In the genomic region with DNA sequence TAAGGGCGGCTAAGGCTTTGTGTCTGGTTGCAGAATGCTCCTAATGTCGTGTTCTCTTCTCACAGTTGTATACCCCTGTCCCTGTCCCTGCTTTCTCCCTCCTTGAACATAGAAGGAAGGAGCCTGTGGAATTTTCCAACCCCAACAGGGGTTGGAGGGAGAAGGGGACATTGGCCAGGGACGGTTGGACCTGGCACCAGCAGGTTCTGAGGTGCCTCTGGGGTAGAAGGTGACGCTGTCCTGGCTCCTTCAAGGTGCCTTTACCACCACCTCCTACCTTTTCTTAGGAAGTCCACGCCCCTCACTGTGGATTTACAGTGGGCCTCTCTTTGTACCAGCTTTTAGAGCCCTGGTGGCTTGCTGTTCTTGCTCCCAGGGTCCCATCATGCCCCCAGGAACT, we compare ENCODE assay signal across 18 mouse cellular contexts. TPM values are rescaled to one million over a fixed set of nuclear protein-coding genes. Genes with fewer than 3 reads are reported as not detected.
DNase-seq lines count a peak whose midpoint lies in the region; ATAC-seq lines count a peak whose summit lies in the region.
"Had no signal": no experiment of that assay in that cellular context is flagged by ENCODE, and none has a peak within 500 bp of the region (broad histone marks: within the 10 kb centered on the region; RNA-seq: fewer than 3 reads in every experiment).

No protein-coding gene starts in this region.

- WGBS in heart, embryonic 14.5 days = 56% methylated on average over 5 of the region's 5 CpGs
- WGBS in midbrain, embryonic 12.5 days = 67% methylated on average over 5 of the region's 5 CpGs
- WGBS in midbrain, embryonic 16.5 days = 69% methylated on average over 5 of the region's 5 CpGs
- 64% methylated on average over 5 of the region's 5 CpGs for WGBS in kidney, embryonic 16.5 days

- peaks cover 23% of the 10 kb centered on the region; the same call in 1 of the 2 replicates for H3K27me3 ChIP-seq in heart, embryonic 14.5 days (ENCODE audit: control insufficient read depth, insufficient read depth, low read length)
- peaks cover 69% of the 10 kb centered on the region for H3K27me3 ChIP-seq in midbrain, embryonic 12.5 days
- H3K27me3 ChIP-seq in midbrain, embryonic 16.5 days (ENCODE audit: control insufficient read depth, insufficient read depth, low read depth, low read length) = peaks cover 19% of the 10 kb centered on the region
- H3K27me3 ChIP-seq in kidney, embryonic 16.5 days (ENCODE audit: insufficient read depth, low read length) = peaks cover 10% of the 10 kb centered on the region

- H3K9me3 ChIP-seq in heart, embryonic 14.5 days (ENCODE audit: control insufficient read depth, low read length) = no peaks in the 10 kb centered on the region
- no peaks in the 10 kb centered on the region for H3K9me3 ChIP-seq in midbrain, embryonic 12.5 days
- no peaks in the 10 kb centered on the region for H3K9me3 ChIP-seq in midbrain, embryonic 16.5 days (replicated peaks; ENCODE audit: control insufficient read depth, low read length, poor library complexity, severe bottlenecking)
- H3K9me3 ChIP-seq in kidney, embryonic 16.5 days (ENCODE audit: low read length) = no peaks in the 10 kb centered on the region
- H3K9me3 ChIP-seq: hindbrain, embryonic 15.5 days had no signal

- peak overlapping the region; percentile 99 for H3K4me2 ChIP-seq in heart, embryonic 14.5 days (ENCODE audit: low read length)
- H3K4me2 ChIP-seq in midbrain, embryonic 12.5 days (replicated peaks) = no peak overlapping the region
- no peak overlapping the region for H3K4me2 ChIP-seq in midbrain, embryonic 16.5 days (ENCODE audit: low read length)
- H3K4me2 ChIP-seq in kidney, embryonic 16.5 days (replicated peaks; ENCODE audit: low read depth, low read length) = no peak overlapping the region

- peak overlapping the region; percentile 77 for H3K9ac ChIP-seq in heart, embryonic 14.5 days (ENCODE audit: low read length)
- 0 out of 2 replicates have a peak overlapping the region, but pooled peaks have one; percentile 11 for H3K9ac ChIP-seq in midbrain, embryonic 12.5 days (replicated peaks)
- H3K9ac ChIP-seq in midbrain, embryonic 16.5 days (ENCODE audit: low read depth, low read length) = no peak overlapping the region
- 0 out of 2 replicates have a peak overlapping the region, but pooled peaks have one; percentile 11 for H3K9ac ChIP-seq in kidney, embryonic 16.5 days (replicated peaks; ENCODE audit: low read length)
- H3K9ac ChIP-seq: hindbrain, embryonic 15.5 days had no signal

- ATAC-seq in heart, embryonic 14.5 days (ENCODE audit: insufficient number of reproducible peaks, insufficient read depth, low FRiP score, low read depth) = no peak
- no peak for ATAC-seq in midbrain, embryonic 12.5 days (ENCODE audit: low FRiP score, low read depth)
- ATAC-seq in midbrain, embryonic 16.5 days = no peak
- ATAC-seq in kidney, embryonic 16.5 days (ENCODE audit: low FRiP score, low TSS enrichment) = no peak

- DNase-seq in heart, postnatal 14 days = no peak
- no peak for DNase-seq in layer of hippocampus, adult 11-12 months (ENCODE audit: low spot score)
- no peak for DNase-seq in thymus, postnatal 4 days
- DNase-seq: cerebellum, adult 9-10 months; embryo, embryonic 11 days; right cerebral cortex, postnatal 25 days; thymus, postnatal 14 days had no signal

- peaks cover 20 to 27% of the 10 kb centered on the region in 2 experiments for H3K4me1 ChIP-seq in heart, embryonic 14.5 days (ENCODE audit: control insufficient read depth in 2 of 2, insufficient read depth in 2 of 2, low read length in 2 of 2)
- H3K4me1 ChIP-seq in midbrain, embryonic 12.5 days = peaks cover 21% of the 10 kb centered on the region
- peaks cover 4% of the 10 kb centered on the region; the same call in 1 of the 2 replicates for H3K4me1 ChIP-seq in midbrain, embryonic 16.5 days (ENCODE audit: control insufficient read depth, insufficient read depth, low read length)
- H3K4me1 ChIP-seq in kidney, embryonic 16.5 days (ENCODE audit: insufficient read depth, low read length) = peaks cover 31% of the 10 kb centered on the region

- intact Hi-C loops in heart, postnatal 14 days (cut with DNase I) = loop anchor here (10.0 kb wide), 1 partner anchor 277 kb away; a partner anchor contains a TSS

- peak overlapping the region in 1 of 2 experiments; percentile 59; a peak in 2 of 4 replicates for H3K27ac ChIP-seq in heart, embryonic 14.5 days (replicated peaks in 1 of 2; ENCODE audit: control insufficient read depth in 1 of 2, insufficient read depth in 1 of 2, low read depth in 2 of 2, low read length in 2 of 2)
- H3K27ac ChIP-seq in midbrain, embryonic 12.5 days (replicated peaks) = no peak overlapping the region
- H3K27ac ChIP-seq in midbrain, embryonic 16.5 days (ENCODE audit: low read length) = no peak overlapping the region
- H3K27ac ChIP-seq in kidney, embryonic 16.5 days (ENCODE audit: low read length) = peak overlapping the region; percentile 54; the same call in 1 of the 2 replicates
- H3K27ac ChIP-seq: hindbrain, embryonic 15.5 days had no signal

- peaks cover 8% of the 10 kb centered on the region for H3K36me3 ChIP-seq in heart, embryonic 14.5 days (ENCODE audit: control insufficient read depth, insufficient read depth, low read length)
- H3K36me3 ChIP-seq in midbrain, embryonic 12.5 days = no peaks in the 10 kb centered on the region
- H3K36me3 ChIP-seq in midbrain, embryonic 16.5 days (ENCODE audit: control insufficient read depth, insufficient read depth, low read length) = no peaks in the 10 kb centered on the region
- no peaks in the 10 kb centered on the region; the same call in 1 of the 2 replicates for H3K36me3 ChIP-seq in kidney, embryonic 16.5 days (ENCODE audit: insufficient read depth, low read length)
- H3K36me3 ChIP-seq: hindbrain, embryonic 15.5 days had no signal

- no peak overlapping the region for H3K4me3 ChIP-seq in heart, embryonic 14.5 days (ENCODE audit: control insufficient read depth in 1 of 2, insufficient read depth in 1 of 2, low read depth in 1 of 2, low read length in 2 of 2)
- H3K4me3 ChIP-seq in midbrain, embryonic 12.5 days = no peak overlapping the region
- H3K4me3 ChIP-seq in midbrain, embryonic 16.5 days (ENCODE audit: low read depth, low read length) = no peak overlapping the region
- H3K4me3 ChIP-seq in kidney, embryonic 16.5 days (ENCODE audit: low read length) = no peak overlapping the region
- H3K4me3 ChIP-seq: hindbrain, embryonic 15.5 days; myocyte had no signal

RNA-seq across cellular contexts. Expression of a gene that starts 2.2 kb away (rescaled TPM):
- polyA plus RNA-seq in heart, embryonic 14.5 days (2014; fragmentation: Nextera tagmentation; extraction: Ambion mirVana) = 6.6 and 7.3 TPM in 2 replicates
- 10 to 100 TPM; 14.4 to 21.8 TPM for total RNA-seq in heart, postnatal 14 days (2021)
- polyA plus RNA-seq in midbrain, embryonic 12.5 days (2016; fragmentation: Nextera tagmentation; extraction: Ambion mirVana) = 5.0 and 5.6 TPM in 2 replicates
- polyA plus RNA-seq in midbrain, embryonic 16.5 days (2015; fragmentation: Nextera tagmentation; extraction: Ambion mirVana) = 5.1 and 7.2 TPM in 2 replicates
- polyA plus RNA-seq in kidney, embryonic 16.5 days (2015; fragmentation: Nextera tagmentation; extraction: Ambion mirVana) = 7.0 and 10.3 TPM in 2 replicates
- total RNA-seq: megakaryocyte progenitor cell, adult 5-6 weeks had no signal

RNA-seq across cellular contexts. Expression of a gene that starts 10.2 kb away (rescaled TPM):
- polyA plus RNA-seq in heart, embryonic 14.5 days (2014; fragmentation: Nextera tagmentation; extraction: Ambion mirVana) = 27.6 and 28.5 TPM in 2 replicates
- total RNA-seq in heart, postnatal 14 days (2021) = 100 to 1,000 TPM; 206 to 234 TPM
- polyA plus RNA-seq in midbrain, embryonic 12.5 days (2016; fragmentation: Nextera tagmentation; extraction: Ambion mirVana) = 8.9 and 9.9 TPM in 2 replicates
- 3.1 and 3.2 TPM in 2 replicates for polyA plus RNA-seq in midbrain, embryonic 16.5 days (2015; fragmentation: Nextera tagmentation; extraction: Ambion mirVana)
- 20.8 and 22.4 TPM in 2 replicates for polyA plus RNA-seq in kidney, embryonic 16.5 days (2015; fragmentation: Nextera tagmentation; extraction: Ambion mirVana)
- total RNA-seq: megakaryocyte progenitor cell, adult 5-6 weeks had no signal

RNA-seq across cellular contexts. Expression of a gene that starts 16.1 kb away (rescaled TPM):
- 1,047 and 1,081 TPM in 2 replicates for polyA plus RNA-seq in heart, embryonic 14.5 days (2014; fragmentation: Nextera tagmentation; extraction: Ambion mirVana)
- total RNA-seq in heart, postnatal 14 days (2021) = 100 to 1,000 TPM; 434 to 455 TPM
- polyA plus RNA-seq in midbrain, embryonic 12.5 days (2016; fragmentation: Nextera tagmentation; extraction: Ambion mirVana) = 1,395 and 1,465 TPM in 2 replicates
- 1,061 and 1,062 TPM in 2 replicates for polyA plus RNA-seq in midbrain, embryonic 16.5 days (2015; fragmentation: Nextera tagmentation; extraction: Ambion mirVana)
- 1,737 and 1,791 TPM in 2 replicates for polyA plus RNA-seq in kidney, embryonic 16.5 days (2015; fragmentation: Nextera tagmentation; extraction: Ambion mirVana)

RNA-seq across cellular contexts. Expression of a gene that starts 24.1 kb away (rescaled TPM):
- 45.2 and 46.8 TPM in 2 replicates for polyA plus RNA-seq in heart, embryonic 14.5 days (2014; fragmentation: Nextera tagmentation; extraction: Ambion mirVana)
- 10 to 100 TPM; 28.8 to 30.6 TPM for total RNA-seq in heart, postnatal 14 days (2021)
- polyA plus RNA-seq in midbrain, embryonic 12.5 days (2016; fragmentation: Nextera tagmentation; extraction: Ambion mirVana) = 93.1 and 97.6 TPM in 2 replicates
- polyA plus RNA-seq in midbrain, embryonic 16.5 days (2015; fragmentation: Nextera tagmentation; extraction: Ambion mirVana) = 70.3 TPM in 2 replicates
- 85.2 and 86.4 TPM in 2 replicates for polyA plus RNA-seq in kidney, embryonic 16.5 days (2015; fragmentation: Nextera tagmentation; extraction: Ambion mirVana)

RNA-seq across cellular contexts. Expression of a gene that starts 26.7 kb away (rescaled TPM):
- polyA plus RNA-seq in heart, embryonic 14.5 days (2014; fragmentation: Nextera tagmentation; extraction: Ambion mirVana) = 1.2 and 2.4 TPM in 2 replicates
- under 1 TPM in 1 of 2 experiments, not detected in 1; 0.48 TPM for total RNA-seq in heart, postnatal 14 days (2021)
- polyA plus RNA-seq in midbrain, embryonic 12.5 days (2016; fragmentation: Nextera tagmentation; extraction: Ambion mirVana) = 2.9 and 3.7 TPM in 2 replicates
- 0.40 and 0.70 TPM in 2 replicates for polyA plus RNA-seq in midbrain, embryonic 16.5 days (2015; fragmentation: Nextera tagmentation; extraction: Ambion mirVana)
- 225 and 227 TPM in 2 replicates for polyA plus RNA-seq in kidney, embryonic 16.5 days (2015; fragmentation: Nextera tagmentation; extraction: Ambion mirVana)
- total RNA-seq: CH12.LX; gastrocnemius, adult 8-10 months; layer of hippocampus, adult 8-10 months; left cerebral cortex, postnatal 36 days; megakaryocyte progenitor cell, adult 5-6 weeks had no signal
- polyA plus RNA-seq: myocyte had no signal
